Mouse (Mus musculus) testis, adult 2 months (tissue): ENCODE measurements around the gene Gm597. TPM values are rescaled to one million over a fixed set of nuclear protein-coding genes. Genes with fewer than 3 reads are reported as not detected.

Experiments used
- H3K27ac ChIP-seq: fragments of 200-500 bp; 2 replicates; pipeline ENCODE4 v1.5.1; 2012; ENCODE audit warnings: low read depth, low read length; ENCODE audit not compliant: control insufficient read depth, insufficient read depth
- H3K27me3 ChIP-seq: fragments of 200-500 bp; 2 replicates; pipeline ENCODE4 v1.6.1; 2012; ENCODE audit warnings: mild to moderate bottlenecking, low read length, moderate library complexity; ENCODE audit not compliant: control insufficient read depth, insufficient read depth
- H3K36me3 ChIP-seq: fragments of 200-500 bp; 2 replicates; pipeline ENCODE4 v1.6.1; 2012; ENCODE audit warnings: mild to moderate bottlenecking, low read length; ENCODE audit not compliant: control insufficient read depth, insufficient read depth
- H3K4me1 ChIP-seq: fragments of 200-500 bp; 2 replicates; pipeline ENCODE4 v1.6.1; 2012; ENCODE audit warnings: low read length; ENCODE audit not compliant: control insufficient read depth, insufficient read depth
- H3K4me3 ChIP-seq: fragments of 200-500 bp; 2 replicates; pipeline ENCODE4 v1.5.1; 2012; ENCODE audit warnings: low read depth, mild to moderate bottlenecking, low read length, moderate library complexity, mixed read lengths; ENCODE audit not compliant: control insufficient read depth
- CTCF ChIP-seq: fragments of 200-500 bp; IDR thresholded peaks from 2 replicates; pipeline ENCODE4 v1.5.1; 2012; ENCODE audit warnings: low read depth, mild to moderate bottlenecking, inconsistent platforms, low read length, moderate library complexity; ENCODE audit not compliant: control insufficient read depth, insufficient read depth, insufficient replicate concordance
- POLR2A ChIP-seq: fragments of 200-500 bp; IDR thresholded peaks from 2 replicates; pipeline ENCODE4 v1.6.1; 2012; ENCODE audit warnings: low read depth, mild to moderate bottlenecking, inconsistent platforms, low read length, moderate library complexity; ENCODE audit not compliant: control insufficient read depth
- polyA plus RNA-seq: library from polyadenylated mRNA; depleted of rRNA; stranded (reverse); fragments of >200 nt; gene quantifications from 2 replicates; pipeline ENCODE4 v1.2.3, GENCODE M21; 2012; rRNA removed

The Gm597 gene
- 7.8 and 10.2 TPM in 2 replicates for polyA plus RNA-seq

DNA sequence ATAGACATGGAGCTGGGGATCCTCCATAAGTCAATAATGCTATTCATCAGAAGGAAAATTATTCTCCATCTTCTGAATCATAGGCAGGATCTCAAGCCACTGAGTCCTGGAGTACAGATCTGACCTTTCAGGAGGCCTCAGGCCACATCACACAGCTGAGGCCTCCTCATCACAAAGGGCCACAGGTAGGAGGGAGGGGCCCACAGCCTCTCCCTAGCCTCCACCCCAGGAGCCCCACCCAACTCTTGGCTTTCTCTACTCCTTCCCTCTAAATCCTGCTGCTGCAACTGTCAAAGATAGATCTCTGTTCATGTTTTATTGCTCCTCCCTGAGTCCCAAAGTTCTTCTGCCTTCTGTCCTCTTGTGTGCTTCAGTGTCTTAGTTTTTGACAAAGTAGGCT lies at the start of gene Gm597:
Gm597 (minus strand) TSS at position 101 of the 400 bp plus-strand sequence.
- TF ChIP-seq CTCF (no peak), POLR2A (no peak; the same call in 1 of the 2 replicates)
- Histone ChIP-seq H3K27ac (no peak within 1 kb of the TSS), H3K4me1 (no peaks in the 10 kb centered on the region), H3K27me3 (no peaks in the 10 kb centered on the region), H3K36me3 (no peaks in the 10 kb centered on the region), H3K4me3 (peak within 1 kb of the TSS; percentile 83)

DNA sequence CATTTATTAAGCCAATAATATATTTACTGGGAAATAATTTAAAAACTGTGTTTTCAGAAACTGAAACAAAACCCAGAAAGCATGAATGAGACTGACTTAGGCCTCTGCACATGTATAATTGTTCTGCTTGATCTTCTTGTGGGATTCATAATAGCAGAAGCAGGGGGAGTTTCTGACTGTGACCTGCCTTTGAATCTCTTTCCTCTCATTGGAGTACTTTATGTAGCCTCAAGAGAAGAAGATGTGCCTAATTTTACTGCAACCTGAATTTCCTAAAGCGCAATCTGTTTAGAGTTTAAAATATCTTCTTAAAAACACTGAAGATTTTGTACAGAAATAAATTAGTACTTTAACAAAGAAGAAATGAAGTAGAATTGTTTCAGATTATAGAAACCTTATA lies 27.6 kb upstream of the Gm597 start:
- Histone ChIP-seq H3K4me3 (no peak overlapping the region), H3K27ac (no peak overlapping the region), H3K27me3 (no peaks in the 10 kb centered on the region), H3K4me1 (no peaks in the 10 kb centered on the region), H3K36me3 (no peaks in the 10 kb centered on the region)
- TF ChIP-seq POLR2A (no peak), CTCF (no peak)

DNA sequence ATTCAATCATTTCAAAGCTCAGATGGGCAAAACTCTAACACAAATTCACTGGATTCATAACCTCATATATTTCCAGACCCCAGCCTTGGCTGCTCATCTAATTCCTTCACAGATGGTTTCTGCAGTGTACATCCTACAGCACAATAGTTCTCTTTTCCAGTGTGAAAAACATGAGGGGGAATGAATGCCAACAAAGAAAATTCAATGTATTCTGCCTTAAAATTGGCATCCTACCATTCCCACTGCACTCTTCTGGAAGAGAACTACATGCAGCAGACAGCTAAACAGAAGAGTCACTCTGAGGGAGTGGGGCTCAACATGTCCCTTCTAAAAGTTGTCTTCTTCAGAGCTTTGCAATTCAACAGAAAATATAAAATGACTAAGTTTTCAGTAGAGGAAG lies 26.6 kb upstream of the Gm597 start:
- TF ChIP-seq POLR2A (no peak), CTCF (no peak)
- H3K36me3 ChIP-seq = no peaks in the 10 kb centered on the region

DNA sequence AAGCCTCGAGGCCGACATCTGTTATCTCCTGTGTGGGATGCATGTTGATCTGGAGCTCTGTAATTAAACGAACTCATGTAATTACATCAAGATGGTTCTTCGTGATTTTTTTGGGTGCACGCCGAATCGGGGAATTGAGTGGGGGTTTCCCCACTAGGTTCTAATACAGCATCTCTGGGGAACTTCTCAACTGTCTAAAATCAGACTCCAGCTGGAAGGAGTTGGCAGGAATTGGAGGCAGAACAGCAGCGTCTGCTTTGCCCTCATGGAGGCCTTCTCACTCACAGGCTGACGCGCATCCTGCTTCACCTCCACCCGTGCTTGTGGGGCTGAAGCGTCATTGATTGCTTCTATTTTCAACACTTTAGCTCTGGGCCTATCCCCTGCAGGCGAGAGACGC lies 20.8 kb upstream of the Gm597 start:
- peaks cover 8% of the 10 kb centered on the region for H3K4me1 ChIP-seq
- no peak for TF ChIP-seq POLR2A
- TF ChIP-seq CTCF = no peak
- H3K27me3 ChIP-seq = no peaks in the 10 kb centered on the region

More for the DNA sequence above, 26.6 kb upstream of the Gm597 start:
- H3K4me3 ChIP-seq = no peak overlapping the region
- no peak overlapping the region for H3K27ac ChIP-seq
- H3K27me3 ChIP-seq = no peaks in the 10 kb centered on the region
- H3K4me1 ChIP-seq = peaks cover 3% of the 10 kb centered on the region

More for the DNA sequence above, 20.8 kb upstream of the Gm597 start:
- H3K4me3 ChIP-seq = peak overlapping the region; percentile 32
- H3K27ac ChIP-seq = no peak overlapping the region
- H3K36me3 ChIP-seq = no peaks in the 10 kb centered on the region
